Mouse (Mus musculus): ENCODE measurements at regions not wholly inside any gene's neighbourhood (a gene's known extent, or its start where the extent isn't known, plus 50 kb on each side); places are given as distances from the start of the nearest gene placed in this dataset.

DNA sequence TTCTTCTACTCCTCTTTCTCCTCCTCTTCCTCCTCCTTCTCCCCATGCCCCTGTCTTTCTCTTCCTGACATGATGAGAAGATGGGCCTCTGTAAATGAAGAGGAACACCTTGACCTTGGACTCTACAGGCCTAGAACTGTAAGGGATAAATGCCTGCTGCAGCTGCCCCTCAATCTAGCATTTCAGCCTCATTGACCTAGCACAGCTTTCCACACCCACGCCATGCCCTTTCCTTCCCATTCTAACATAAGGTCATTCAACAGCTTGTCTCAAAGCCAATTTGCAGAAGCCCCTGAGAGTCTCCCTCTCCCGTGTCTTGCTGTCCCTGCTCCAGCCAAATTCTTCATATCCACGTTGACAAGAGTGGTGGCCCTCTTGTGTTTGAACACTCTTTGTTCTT, 63.8 kb upstream of the Dscam start:
- no peaks in the 10 kb centered on the region for H3K27me3 ChIP-seq (ENCODE audit: control insufficient read depth, insufficient read depth, low read depth, low read length)
- no peak for ATAC-seq
- WGBS: 54% methylated on average over 3 of the region's 3 CpGs
- no peaks in the 10 kb centered on the region for H3K9me3 ChIP-seq (replicated peaks; ENCODE audit: control insufficient read depth, low read length, poor library complexity, severe bottlenecking)
- H3K27ac ChIP-seq (ENCODE audit: low read length): no peak overlapping the region
- no peaks in the 10 kb centered on the region for H3K4me1 ChIP-seq (ENCODE audit: control insufficient read depth, insufficient read depth, low read length)
- H3K9ac ChIP-seq (ENCODE audit: low read depth, low read length): no peak overlapping the region
- no peak overlapping the region for H3K4me3 ChIP-seq (ENCODE audit: low read depth, low read length)
- no peaks in the 10 kb centered on the region for H3K36me3 ChIP-seq (ENCODE audit: control insufficient read depth, insufficient read depth, low read length)
- H3K4me2 ChIP-seq (ENCODE audit: low read length): no peak overlapping the region

GRCm38 (mm10) chr16:97239626-97240025, 69.1 kb upstream of the Dscam start:
- Histone ChIP-seq H3K4me1 (ENCODE audit: control insufficient read depth, insufficient read depth, low read length) (no peaks in the 10 kb centered on the region), H3K4me2 (ENCODE audit: low read length) (no peak overlapping the region), H3K36me3 (ENCODE audit: control insufficient read depth, insufficient read depth, low read length) (no peaks in the 10 kb centered on the region), H3K27ac (ENCODE audit: low read length) (no peak overlapping the region), H3K4me3 (ENCODE audit: low read depth, low read length) (no peak overlapping the region), H3K27me3 (ENCODE audit: control insufficient read depth, insufficient read depth, low read depth, low read length) (no peaks in the 10 kb centered on the region), H3K9ac (ENCODE audit: low read depth, low read length) (no peak overlapping the region), H3K9me3 (replicated peaks; ENCODE audit: control insufficient read depth, low read length, poor library complexity, severe bottlenecking) (no peaks in the 10 kb centered on the region)
- ATAC-seq: no peak
- WGBS: 84% methylated on average over 5 of the region's 5 CpGs

DNA sequence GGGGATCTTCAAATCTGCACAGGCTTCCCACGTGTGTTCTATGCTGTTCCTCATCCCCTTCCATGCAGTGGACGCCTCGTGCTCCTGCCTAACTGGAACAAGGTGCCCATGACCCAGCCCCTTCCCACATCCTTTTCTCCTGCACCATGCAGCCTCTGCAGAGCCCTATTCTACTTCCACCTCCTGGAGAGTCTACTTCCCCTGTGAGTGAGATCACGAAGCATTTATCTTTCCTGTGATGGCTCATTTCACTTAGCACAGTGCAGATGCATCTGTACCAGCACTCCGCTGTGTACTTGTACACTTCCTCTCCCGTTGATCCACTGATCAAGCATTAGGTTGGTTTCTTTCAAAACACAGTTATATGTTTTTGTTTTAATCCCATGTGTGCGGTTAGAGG, 69.5 kb upstream of the Dscam start:
- WGBS: 84% methylated on average over 7 of the region's 7 CpGs
- no peak overlapping the region for H3K9ac ChIP-seq (ENCODE audit: low read depth, low read length)
- H3K4me2 ChIP-seq (ENCODE audit: low read length): no peak overlapping the region
- ATAC-seq: no peak
- no peaks in the 10 kb centered on the region for H3K9me3 ChIP-seq (replicated peaks; ENCODE audit: control insufficient read depth, low read length, poor library complexity, severe bottlenecking)
- no peak overlapping the region for H3K27ac ChIP-seq (ENCODE audit: low read length)
- H3K4me1 ChIP-seq (ENCODE audit: control insufficient read depth, insufficient read depth, low read length): no peaks in the 10 kb centered on the region
- no peaks in the 10 kb centered on the region for H3K27me3 ChIP-seq (ENCODE audit: control insufficient read depth, insufficient read depth, low read depth, low read length)
- no peaks in the 10 kb centered on the region for H3K36me3 ChIP-seq (ENCODE audit: control insufficient read depth, insufficient read depth, low read length)
- no peak overlapping the region for H3K4me3 ChIP-seq (ENCODE audit: low read depth, low read length)

DNA sequence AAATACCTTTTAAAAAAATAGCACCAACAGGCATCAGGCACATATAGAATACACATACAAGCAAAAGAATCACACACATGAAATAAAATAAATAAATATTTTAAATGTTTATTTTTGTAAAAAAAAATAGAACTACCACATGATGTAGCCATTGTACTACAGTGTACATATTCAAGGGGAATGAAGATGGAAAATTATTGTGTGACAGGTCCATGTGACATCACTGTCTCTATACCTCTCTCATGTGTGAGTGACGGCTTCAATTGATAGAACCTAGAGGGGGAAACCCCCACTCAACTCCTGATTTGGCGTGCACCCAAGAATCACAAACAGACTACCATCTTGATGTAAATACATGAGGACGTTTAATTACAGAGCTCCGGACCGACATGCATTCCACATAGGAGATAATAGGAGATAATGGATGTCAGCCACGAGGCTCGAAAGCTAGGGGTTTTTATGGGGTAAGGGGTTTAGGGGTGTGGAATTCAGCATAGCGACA, 70.4 kb upstream of the Dscam start:
- Histone ChIP-seq H3K27ac (ENCODE audit: low read length) (no peak overlapping the region), H3K9ac (ENCODE audit: low read depth, low read length) (no peak overlapping the region), H3K27me3 (ENCODE audit: control insufficient read depth, insufficient read depth, low read depth, low read length) (no peaks in the 10 kb centered on the region), H3K9me3 (replicated peaks; ENCODE audit: control insufficient read depth, low read length, poor library complexity, severe bottlenecking) (no peaks in the 10 kb centered on the region), H3K4me2 (ENCODE audit: low read length) (no peak overlapping the region), H3K4me3 (ENCODE audit: low read depth, low read length) (no peak overlapping the region), H3K4me1 (ENCODE audit: control insufficient read depth, insufficient read depth, low read length) (no peaks in the 10 kb centered on the region), H3K36me3 (ENCODE audit: control insufficient read depth, insufficient read depth, low read length) (no peaks in the 10 kb centered on the region)
- WGBS: 59% methylated on average over 8 of the region's 8 CpGs
- no peak for ATAC-seq

GRCm38 (mm10) chr16:97241639-97242038, 71.1 kb upstream of the Dscam start:
- Histone ChIP-seq H3K9me3 (replicated peaks; ENCODE audit: control insufficient read depth, low read length, poor library complexity, severe bottlenecking) (no peaks in the 10 kb centered on the region), H3K4me2 (ENCODE audit: low read length) (no peak overlapping the region), H3K27ac (ENCODE audit: low read length) (no peak overlapping the region), H3K4me3 (ENCODE audit: low read depth, low read length) (no peak overlapping the region), H3K4me1 (ENCODE audit: control insufficient read depth, insufficient read depth, low read length) (no peaks in the 10 kb centered on the region), H3K36me3 (ENCODE audit: control insufficient read depth, insufficient read depth, low read length) (no peaks in the 10 kb centered on the region), H3K27me3 (ENCODE audit: control insufficient read depth, insufficient read depth, low read depth, low read length) (no peaks in the 10 kb centered on the region), H3K9ac (ENCODE audit: low read depth, low read length) (no peak overlapping the region)
- ATAC-seq: no peak

DNA sequence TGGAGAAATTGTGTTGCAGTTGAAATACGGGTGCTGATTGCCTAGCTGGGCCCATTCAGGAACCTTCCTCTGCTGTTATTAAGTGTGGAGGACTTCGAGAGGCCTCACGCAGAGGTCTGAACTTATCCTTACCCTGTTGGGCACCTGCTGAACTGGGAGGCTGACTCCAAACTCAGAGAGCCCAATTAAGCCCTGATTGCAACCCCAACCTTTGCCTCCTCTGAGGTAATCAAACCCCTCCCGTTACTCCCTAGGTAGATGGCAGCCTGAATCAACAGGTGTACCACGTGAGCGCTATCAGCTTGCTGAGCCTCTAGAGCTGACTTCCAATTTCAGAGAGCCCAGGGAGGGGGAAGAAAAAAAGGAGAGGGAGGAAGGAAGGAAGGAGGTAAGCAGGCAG, 79.9 kb upstream of the Dscam start:
- ATAC-seq: no peak
- WGBS: 74% methylated on average over 6 of the region's 6 CpGs

GRCm38 (mm10) chr16:97252551-97252950, 82.0 kb upstream of the Dscam start:
- Histone ChIP-seq H3K27me3 (ENCODE audit: control insufficient read depth, insufficient read depth, low read depth, low read length) (no peaks in the 10 kb centered on the region), H3K4me1 (ENCODE audit: control insufficient read depth, insufficient read depth, low read length) (peaks cover 4% of the 10 kb centered on the region; the same call in 1 of the 2 replicates), H3K9me3 (replicated peaks; ENCODE audit: control insufficient read depth, low read length, poor library complexity, severe bottlenecking) (no peaks in the 10 kb centered on the region), H3K27ac (ENCODE audit: low read length) (no peak overlapping the region), H3K4me2 (ENCODE audit: low read length) (no peak overlapping the region), H3K36me3 (ENCODE audit: control insufficient read depth, insufficient read depth, low read length) (no peaks in the 10 kb centered on the region), H3K9ac (ENCODE audit: low read depth, low read length) (no peak overlapping the region), H3K4me3 (ENCODE audit: low read depth, low read length) (no peak overlapping the region)
- WGBS: 85% methylated on average over 1 of the region's 1 CpGs
- ATAC-seq: no peak

More for the DNA sequence above, 79.9 kb upstream of the Dscam start:
- Histone ChIP-seq H3K9me3 (replicated peaks; ENCODE audit: control insufficient read depth, low read length, poor library complexity, severe bottlenecking) (no peaks in the 10 kb centered on the region), H3K4me2 (ENCODE audit: low read length) (no peak overlapping the region), H3K27ac (ENCODE audit: low read length) (no peak overlapping the region), H3K36me3 (ENCODE audit: control insufficient read depth, insufficient read depth, low read length) (no peaks in the 10 kb centered on the region), H3K4me1 (ENCODE audit: control insufficient read depth, insufficient read depth, low read length) (peaks cover 4% of the 10 kb centered on the region; the same call in 1 of the 2 replicates), H3K4me3 (ENCODE audit: low read depth, low read length) (no peak overlapping the region), H3K9ac (ENCODE audit: low read depth, low read length) (no peak overlapping the region), H3K27me3 (ENCODE audit: control insufficient read depth, insufficient read depth, low read depth, low read length) (no peaks in the 10 kb centered on the region)

GRCm38 (mm10) chr16:97252997-97253635, 82.6 kb upstream of the Dscam start:
- no peak overlapping the region for H3K9ac ChIP-seq (ENCODE audit: low read depth, low read length)
- H3K4me2 ChIP-seq (ENCODE audit: low read length): no peak overlapping the region
- ATAC-seq: no peak
- peaks cover 4% of the 10 kb centered on the region; the same call in 1 of the 2 replicates for H3K4me1 ChIP-seq (ENCODE audit: control insufficient read depth, insufficient read depth, low read length)
- WGBS: 43% methylated on average over 2 of the region's 2 CpGs
- no peak overlapping the region for H3K4me3 ChIP-seq (ENCODE audit: low read depth, low read length)
- no peaks in the 10 kb centered on the region for H3K27me3 ChIP-seq (ENCODE audit: control insufficient read depth, insufficient read depth, low read depth, low read length)
- H3K36me3 ChIP-seq (ENCODE audit: control insufficient read depth, insufficient read depth, low read length): no peaks in the 10 kb centered on the region
- H3K27ac ChIP-seq (ENCODE audit: low read length): peak overlapping the region; percentile 55
- no peaks in the 10 kb centered on the region for H3K9me3 ChIP-seq (replicated peaks; ENCODE audit: control insufficient read depth, low read length, poor library complexity, severe bottlenecking)

DNA sequence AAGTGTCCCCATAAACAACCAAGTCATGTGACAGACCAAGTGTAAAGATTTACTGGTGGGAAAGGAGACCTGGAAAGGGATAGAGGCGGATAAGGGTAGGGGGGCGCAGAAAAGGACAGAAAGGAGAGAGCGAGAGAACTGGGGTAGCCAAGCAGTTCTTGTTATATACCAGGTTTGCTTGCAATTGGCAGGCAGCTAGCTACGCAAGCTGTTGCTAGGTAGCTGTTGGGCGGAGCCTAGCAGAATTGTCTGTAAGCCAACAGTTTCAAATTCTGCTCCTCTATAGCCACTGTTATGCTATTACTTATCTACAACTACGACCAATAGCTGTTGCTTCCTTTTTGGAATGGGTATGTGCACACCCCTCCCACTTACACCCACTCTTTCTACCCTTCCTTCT, 88.3 kb upstream of the Dscam start:
- H3K9me3 ChIP-seq (replicated peaks; ENCODE audit: control insufficient read depth, low read length, poor library complexity, severe bottlenecking): no peaks in the 10 kb centered on the region
- 86% methylated on average over 6 of the region's 6 CpGs for WGBS
- ATAC-seq: no peak

More for the DNA sequence above, 88.3 kb upstream of the Dscam start:
- Histone ChIP-seq H3K4me3 (ENCODE audit: low read depth, low read length) (no peak overlapping the region), H3K27ac (ENCODE audit: low read length) (no peak overlapping the region), H3K4me1 (ENCODE audit: control insufficient read depth, insufficient read depth, low read length) (peaks cover 4% of the 10 kb centered on the region; the same call in 1 of the 2 replicates), H3K27me3 (ENCODE audit: control insufficient read depth, insufficient read depth, low read depth, low read length) (no peaks in the 10 kb centered on the region), H3K4me2 (ENCODE audit: low read length) (no peak overlapping the region), H3K36me3 (ENCODE audit: control insufficient read depth, insufficient read depth, low read length) (no peaks in the 10 kb centered on the region), H3K9ac (ENCODE audit: low read depth, low read length) (no peak overlapping the region)

Measured in midbrain, embryonic 16.5 days (tissue).